Mouse (Mus musculus): ENCODE measurements at regions not wholly inside any gene's neighbourhood (a gene's known extent, or its start where the extent isn't known, plus 50 kb on each side); places are given as distances from the start of the nearest gene placed in this dataset.
"Not testable (repeated sequence)": the region's sequence is repeated elsewhere in the genome, so short reads cannot be mapped to it uniquely, and the experiment has no call there.

GRCm38 (mm10) chr13:111871672-111872410 lies 63.0 kb upstream of the Map3k1 start:
- H3K27ac ChIP-seq (ENCODE audit: control insufficient read depth, insufficient read depth, low read depth, low read length, poor library complexity), result no peak overlapping the region
- WGBS, result 89% methylated on average over 25 of the region's 25 CpGs

GRCm38 (mm10) chr13:111874330-111874729 lies 65.5 kb upstream of the Map3k1 start:
- Histone ChIP-seq H3K27ac (ENCODE audit: control insufficient read depth, insufficient read depth, low read depth, low read length, poor library complexity) (no peak overlapping the region), H3K4me1 (ENCODE audit: control insufficient read depth, insufficient read depth, low read length) (no peaks in the 10 kb centered on the region), H3K4me3 (replicated peaks; ENCODE audit: control insufficient read depth, low read depth, low read length) (no peak overlapping the region)
- WGBS, result 83% methylated on average over 3 of the region's 3 CpGs
- TF ChIP-seq POLR2A (IDR thresholded peaks at IDR 0.05; ENCODE audit: borderline replicate concordance, control insufficient read depth, low read depth, low read length) (no peak), CTCF (IDR thresholded peaks at IDR 0.05; ENCODE audit: control insufficient read depth, insufficient read depth, low read length) (no peak)

More at GRCm38 (mm10) chr13:111871672-111872410, 63.0 kb upstream of the Map3k1 start:
- H3K4me3 ChIP-seq (replicated peaks; ENCODE audit: control insufficient read depth, low read depth, low read length), result no peak overlapping the region
- H3K4me1 ChIP-seq (ENCODE audit: control insufficient read depth, insufficient read depth, low read length), result no peaks in the 10 kb centered on the region; the same call in 1 of the 2 replicates
- TF ChIP-seq CTCF (IDR thresholded peaks at IDR 0.05; ENCODE audit: control insufficient read depth, insufficient read depth, low read length), result no peak
- TF ChIP-seq POLR2A (IDR thresholded peaks at IDR 0.05; ENCODE audit: borderline replicate concordance, control insufficient read depth, low read depth, low read length), result no peak

- Histone ChIP-seq H3K4me3 (replicated peaks; ENCODE audit: control insufficient read depth, low read depth, low read length) (no peak overlapping the region), H3K4me1 (ENCODE audit: control insufficient read depth, insufficient read depth, low read length) (no peaks in the 10 kb centered on the region), H3K27ac (ENCODE audit: control insufficient read depth, insufficient read depth, low read depth, low read length, poor library complexity) (no peak overlapping the region)
- WGBS, result 83% methylated on average over 3 of the region's 3 CpGs
- no peak for TF ChIP-seq CTCF (IDR thresholded peaks at IDR 0.05; ENCODE audit: control insufficient read depth, insufficient read depth, low read length)
- no peak for TF ChIP-seq POLR2A (IDR thresholded peaks at IDR 0.05; ENCODE audit: borderline replicate concordance, control insufficient read depth, low read depth, low read length)
Observed at GRCm38 (mm10) chr13:111876404-111876803, 67.6 kb upstream of the Map3k1 start.

GRCm38 (mm10) chr13:111876847-111877246 lies 68.1 kb upstream of the Map3k1 start:
- no peaks in the 10 kb centered on the region for H3K4me1 ChIP-seq (ENCODE audit: control insufficient read depth, insufficient read depth, low read length)
- H3K27ac ChIP-seq (ENCODE audit: control insufficient read depth, insufficient read depth, low read depth, low read length, poor library complexity), result no peak overlapping the region
- TF ChIP-seq POLR2A (IDR thresholded peaks at IDR 0.05; ENCODE audit: borderline replicate concordance, control insufficient read depth, low read depth, low read length) (no peak), CTCF (IDR thresholded peaks at IDR 0.05; ENCODE audit: control insufficient read depth, insufficient read depth, low read length) (no peak)
- WGBS, result 83% methylated on average over 2 of the region's 2 CpGs
- H3K4me3 ChIP-seq (replicated peaks; ENCODE audit: control insufficient read depth, low read depth, low read length), result no peak overlapping the region

- H3K27ac ChIP-seq (ENCODE audit: control insufficient read depth, insufficient read depth, low read depth, low read length, poor library complexity); H3K4me3 ChIP-seq (replicated peaks; ENCODE audit: control insufficient read depth, low read depth, low read length); H3K4me1 ChIP-seq (ENCODE audit: control insufficient read depth, insufficient read depth, low read length): not testable (repeated sequence)
- 70% methylated on average over 17 of the region's 17 CpGs for WGBS
Observed at GRCm38 (mm10) chr13:111883768-111884566, 75.2 kb upstream of the Map3k1 start.

GRCm38 (mm10) chr13:111890792-111891191 lies 82.0 kb upstream of the Map3k1 start:
- whole genome bisulfite sequencing, result 78% methylated on average over 3 of the region's 3 CpGs
- TF ChIP-seq CTCF (IDR thresholded peaks at IDR 0.05; ENCODE audit: control insufficient read depth, insufficient read depth, low read length), result no peak
- TF ChIP-seq POLR2A (IDR thresholded peaks at IDR 0.05; ENCODE audit: borderline replicate concordance, control insufficient read depth, low read depth, low read length), result no peak
- no peak overlapping the region for H3K4me3 ChIP-seq (replicated peaks; ENCODE audit: control insufficient read depth, low read depth, low read length)
- peaks cover 2% of the 10 kb centered on the region; the same call in 1 of the 2 replicates for H3K4me1 ChIP-seq (ENCODE audit: control insufficient read depth, insufficient read depth, low read length)
- no peak overlapping the region for H3K27ac ChIP-seq (ENCODE audit: control insufficient read depth, insufficient read depth, low read depth, low read length, poor library complexity)

- no peak for TF ChIP-seq POLR2A (IDR thresholded peaks at IDR 0.05; ENCODE audit: borderline replicate concordance, control insufficient read depth, low read depth, low read length)
- TF ChIP-seq CTCF (IDR thresholded peaks at IDR 0.05; ENCODE audit: control insufficient read depth, insufficient read depth, low read length), result no peak
- no peak overlapping the region for H3K27ac ChIP-seq (ENCODE audit: control insufficient read depth, insufficient read depth, low read depth, low read length, poor library complexity)
- H3K4me3 ChIP-seq (replicated peaks; ENCODE audit: control insufficient read depth, low read depth, low read length), result no peak overlapping the region
- H3K4me1 ChIP-seq (ENCODE audit: control insufficient read depth, insufficient read depth, low read length), result peaks cover 2% of the 10 kb centered on the region
- WGBS, result 84% methylated on average over 8 of the region's 8 CpGs
Observed at GRCm38 (mm10) chr13:111892141-111892540, 83.3 kb upstream of the Map3k1 start.

- Histone ChIP-seq H3K4me1 (ENCODE audit: control insufficient read depth, insufficient read depth, low read length) (peaks cover 2% of the 10 kb centered on the region), H3K27ac (ENCODE audit: control insufficient read depth, insufficient read depth, low read depth, low read length, poor library complexity) (no peak overlapping the region), H3K4me3 (replicated peaks; ENCODE audit: control insufficient read depth, low read depth, low read length) (no peak overlapping the region)
- 6% methylated on average over 14 of the region's 14 CpGs for WGBS
- TF ChIP-seq POLR2A (IDR thresholded peaks at IDR 0.05; ENCODE audit: borderline replicate concordance, control insufficient read depth, low read depth, low read length) (no peak), CTCF (IDR thresholded peaks at IDR 0.05; ENCODE audit: control insufficient read depth, insufficient read depth, low read length) (no peak)
Observed at GRCm38 (mm10) chr13:111893221-111893713, 84.5 kb upstream of the Map3k1 start.
